Mouse (Mus musculus) cerebellum, postnatal 4 days (tissue): ENCODE data around the gene Gm16253.
A peak's percentile ranks its signal among the peaks of the same experiment; 100 is the strongest.

ENCODE experiments used
- DNase-seq, 2 experiments: peaks; one replicate each; pipeline ENCODE4 v3.0.0; 2022; ENCODE audit warnings: low spot score in 2 of 2, mixed read lengths in 1 of 2

Gene Gm16253

GRCm38 (mm10) chr3:96556651-96557635 lies 19.8 kb upstream of the Gm16253 start:
- no peak for DNase-seq

DNA sequence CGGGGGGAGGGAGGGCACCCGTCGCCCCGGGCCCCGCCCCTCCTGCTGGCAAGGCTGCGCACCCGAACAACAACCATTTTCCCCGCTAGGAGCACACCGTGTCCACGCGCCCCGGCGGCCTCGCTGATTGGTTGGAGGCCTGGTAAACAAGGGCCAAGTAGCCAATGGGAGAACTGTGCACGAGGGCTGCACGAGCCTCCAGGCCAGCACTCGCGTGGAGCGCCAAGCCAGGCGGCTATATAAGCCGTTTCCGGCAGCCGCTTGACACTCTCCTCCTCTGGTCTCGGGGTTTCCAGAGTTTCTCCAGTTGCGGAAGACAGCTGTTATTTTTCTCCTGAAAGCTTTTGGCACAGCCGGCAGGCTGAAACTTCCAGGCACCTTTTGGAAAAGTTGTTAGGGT lies 19.1 kb upstream of the Gm16253 start, which contains the start of gene Txnip:
TSS of gene Txnip (plus strand) at position 264 of the 400 bp plus-strand sequence.
- DNase-seq = peak; percentile 98 to 99

- no peak for DNase-seq
Measured at GRCm38 (mm10) chr3:96558159-96558558, 18.6 kb upstream of the Gm16253 start.

- DNase-seq = no peak
Measured at GRCm38 (mm10) chr3:96558668-96559196, 18.1 kb upstream of the Gm16253 start.

- DNase-seq = no peak
Measured at GRCm38 (mm10) chr3:96559398-96559910, 17.3 kb upstream of the Gm16253 start.

DNA sequence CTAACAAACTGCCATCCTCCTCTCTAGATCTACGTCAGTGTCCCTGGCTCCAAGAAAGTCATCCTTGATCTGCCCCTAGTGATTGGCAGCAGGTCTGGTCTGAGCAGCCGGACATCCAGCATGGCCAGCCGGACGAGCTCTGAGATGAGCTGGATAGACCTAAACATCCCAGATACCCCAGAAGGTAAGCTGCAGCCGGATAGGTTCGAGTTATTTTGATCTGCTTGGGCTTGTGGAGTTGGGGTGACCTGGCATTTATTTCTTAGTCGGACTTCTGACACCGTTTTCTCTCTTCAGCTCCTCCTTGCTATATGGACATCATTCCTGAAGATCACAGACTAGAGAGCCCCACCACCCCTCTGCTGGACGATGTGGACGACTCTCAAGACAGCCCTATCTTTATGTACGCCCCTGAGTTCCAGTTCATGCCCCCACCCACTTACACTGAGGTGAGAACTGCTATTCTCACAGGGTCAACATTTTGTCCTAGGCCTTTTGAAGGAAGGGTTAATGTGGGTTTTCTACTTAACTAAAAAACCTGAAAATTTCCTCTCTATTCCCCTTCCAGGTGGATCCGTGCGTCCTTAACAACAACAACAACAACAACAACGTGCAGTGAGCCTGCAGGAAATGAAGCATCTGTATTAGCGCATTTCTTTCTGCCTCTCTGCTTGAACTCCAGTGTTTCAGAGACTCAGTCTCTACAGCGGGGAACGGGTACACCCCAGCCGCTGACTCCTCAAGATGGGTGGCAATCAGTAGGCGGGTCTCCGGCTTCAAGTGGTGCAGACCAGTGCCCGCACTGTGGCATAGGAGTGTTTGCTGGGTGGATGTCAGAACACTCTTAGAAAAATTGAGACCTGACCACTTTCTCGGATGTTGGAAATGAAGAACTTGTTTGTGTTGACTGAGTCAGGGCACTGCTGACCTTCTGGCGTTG lies 16.6 kb upstream of the Gm16253 start:
- no peak for DNase-seq

DNA sequence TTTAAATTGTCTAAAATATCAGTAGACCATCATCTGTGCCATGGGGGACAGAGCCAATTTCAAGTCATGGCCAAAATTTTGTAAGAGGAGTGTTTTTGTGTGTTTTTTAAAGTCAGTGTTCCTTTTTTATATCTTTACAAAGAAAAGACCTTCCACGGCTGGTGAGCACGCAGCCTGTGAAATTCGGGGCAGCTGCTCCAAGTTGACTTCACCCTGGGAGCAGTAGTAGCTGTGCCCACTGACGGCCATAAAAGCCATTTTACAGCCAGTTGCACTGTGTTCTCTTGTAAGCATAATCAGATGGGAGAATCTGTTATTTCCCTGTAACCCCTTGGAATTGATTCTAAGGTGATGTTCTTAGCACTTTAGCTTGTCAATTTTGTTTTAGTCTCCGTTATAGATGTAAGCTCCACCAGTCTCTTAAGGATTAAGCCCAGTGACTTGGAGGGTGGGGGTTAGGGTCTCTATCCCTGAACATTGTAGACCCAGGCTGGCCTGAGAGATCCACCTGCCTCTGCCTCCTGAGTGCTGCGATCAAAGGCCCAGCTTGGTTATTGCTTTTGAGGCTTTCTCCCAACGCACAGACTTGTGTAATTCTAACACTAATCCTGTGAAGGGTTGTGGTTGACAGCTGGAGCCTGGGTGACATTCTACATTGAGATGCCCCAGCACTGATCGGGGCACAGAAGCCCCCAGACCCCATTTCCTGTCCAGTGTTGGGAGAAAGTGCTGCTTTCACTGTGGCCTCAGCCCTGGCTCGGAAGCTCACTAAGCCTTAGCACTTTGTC lies 15.7 kb upstream of the Gm16253 start:
- DNase-seq = no peak

DNA sequence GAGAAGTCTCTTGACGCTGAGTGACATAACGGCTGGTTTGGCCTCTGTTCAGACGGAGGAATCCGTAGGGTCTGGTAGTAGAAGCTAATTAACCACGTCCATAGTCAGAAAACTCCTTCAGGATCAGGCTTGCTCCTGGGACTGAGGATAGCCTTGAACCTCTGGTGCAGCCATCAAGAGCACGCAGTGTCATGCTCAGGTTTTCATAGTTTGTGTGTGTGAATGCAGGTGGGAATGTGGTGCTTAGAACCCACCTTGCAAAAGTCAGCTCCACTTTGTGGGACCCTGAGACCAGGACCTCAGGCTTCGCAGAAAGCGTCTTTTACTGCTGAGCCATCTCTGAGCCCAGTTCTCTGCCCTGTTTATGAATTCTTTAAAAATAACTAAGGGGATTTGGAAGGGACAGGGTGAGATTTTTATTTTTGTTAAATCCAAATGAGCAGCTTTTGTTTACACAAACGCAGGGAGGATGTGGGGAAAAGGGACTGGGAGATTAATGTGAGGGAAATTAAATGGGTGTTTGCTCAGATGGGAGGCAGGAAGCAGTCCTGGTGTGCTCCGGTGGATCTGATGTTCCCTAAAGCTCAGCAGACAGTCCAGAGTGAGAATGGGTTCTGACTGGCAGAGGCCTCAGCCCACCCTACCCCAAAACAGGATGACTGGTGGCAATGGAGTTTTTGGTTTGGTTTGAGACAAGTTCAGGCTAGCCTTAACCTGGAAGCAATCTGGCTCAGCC lies 14.7 kb upstream of the Gm16253 start:
- no peak for DNase-seq

GRCm38 (mm10) chr3:96563267-96563666 lies 13.5 kb upstream of the Gm16253 start:
- DNase-seq = no peak

- no peak for DNase-seq
Measured at GRCm38 (mm10) chr3:96563911-96564632, 12.7 kb upstream of the Gm16253 start.

- DNase-seq = no peak
Measured at GRCm38 (mm10) chr3:96564633-96565032, 12.2 kb upstream of the Gm16253 start.

DNA sequence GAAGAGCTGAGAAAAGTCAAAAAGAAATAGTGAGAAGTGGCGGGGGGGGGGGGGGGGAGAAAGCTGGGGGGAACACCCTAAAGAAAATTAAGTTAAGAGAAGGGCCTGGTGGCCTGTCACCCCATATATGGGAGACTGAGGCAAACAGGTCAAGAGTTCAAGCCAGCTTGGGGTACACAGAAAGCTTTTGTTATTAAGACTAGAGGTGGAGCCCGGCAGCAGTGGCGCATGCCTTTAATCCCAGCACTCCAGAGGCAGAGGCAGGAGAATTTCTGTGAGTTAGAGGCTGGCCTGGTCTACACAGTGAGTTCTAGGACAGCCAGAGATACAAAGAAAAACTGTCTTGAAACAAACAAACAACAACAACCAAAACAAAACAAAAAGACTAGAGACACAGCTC lies 11.7 kb upstream of the Gm16253 start:
- DNase-seq = no peak

GRCm38 (mm10) chr3:96566661-96567450 lies 9.9 kb upstream of the Gm16253 start:
- DNase-seq = no peak

DNA sequence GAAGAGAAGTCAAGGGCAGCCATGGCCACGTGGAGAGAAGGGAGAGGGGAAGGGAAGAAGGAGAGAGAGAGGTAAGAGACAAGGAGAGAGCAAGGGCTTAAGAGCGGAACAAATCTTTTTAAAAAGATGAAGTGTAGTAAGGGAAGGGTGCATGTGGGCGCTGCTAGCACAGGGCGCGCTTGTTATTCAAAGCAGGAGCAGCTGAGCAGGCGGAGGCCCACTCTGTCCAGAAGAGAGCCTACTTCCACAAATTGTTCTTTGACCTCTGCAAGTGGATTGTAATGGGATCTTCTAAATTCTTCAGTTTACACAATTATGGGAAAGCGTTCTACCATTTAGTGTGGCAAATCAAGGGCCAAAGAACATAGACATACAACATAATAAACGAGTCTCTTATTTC lies 8.2 kb upstream of the Gm16253 start:
- DNase-seq = no peak

DNA sequence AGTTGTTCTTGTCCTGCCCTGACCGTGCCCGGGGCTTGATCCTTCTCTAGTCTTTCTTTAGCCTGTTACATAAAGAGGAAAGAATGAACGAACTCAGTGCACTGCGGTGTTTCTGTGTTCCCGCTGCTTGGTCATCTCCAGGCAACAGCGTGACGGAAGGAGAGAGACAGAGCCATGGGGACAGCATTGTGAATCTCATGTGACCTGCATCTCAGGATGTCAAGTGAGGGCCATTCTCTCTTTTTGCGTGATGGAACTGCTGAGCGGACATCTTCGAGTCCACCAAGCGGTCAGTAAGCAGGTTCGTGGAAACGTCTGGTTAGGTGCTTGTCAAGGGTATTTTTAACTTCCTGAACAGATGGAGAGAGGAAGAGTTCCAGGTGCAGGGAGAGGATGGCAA lies 7.3 kb upstream of the Gm16253 start:
- DNase-seq = no peak

DNA sequence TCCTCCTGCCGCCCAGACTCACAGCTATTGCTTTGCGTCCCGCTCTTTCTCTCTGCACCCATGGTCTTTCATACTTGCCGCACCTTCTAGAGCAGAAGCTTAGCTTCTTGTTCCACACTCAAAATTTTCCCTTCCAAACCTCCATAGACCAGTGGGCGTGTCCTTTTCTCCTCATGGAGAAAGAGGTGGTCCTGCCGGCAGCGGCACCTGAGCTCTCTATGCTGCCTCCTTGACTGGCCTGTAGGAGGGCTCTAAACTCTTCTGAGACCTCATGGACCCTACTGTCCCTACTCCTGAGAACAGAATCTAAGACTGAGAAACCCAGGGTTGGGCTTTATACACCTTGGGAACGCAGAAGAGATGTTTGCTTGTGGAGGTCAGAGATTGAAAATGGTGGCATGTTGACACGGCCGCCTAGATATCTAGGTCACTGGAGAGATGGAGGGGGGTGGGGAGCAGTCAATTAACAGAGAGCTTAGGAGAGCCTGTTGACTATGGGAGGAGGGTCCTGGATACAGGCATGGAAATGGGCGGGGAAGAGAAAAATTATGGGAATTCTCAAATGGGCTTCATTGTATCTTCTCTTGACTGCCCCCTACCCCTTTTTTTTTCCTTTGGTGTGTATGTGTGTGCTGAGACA lies 6.7 kb upstream of the Gm16253 start:
- no peak for DNase-seq

DNA sequence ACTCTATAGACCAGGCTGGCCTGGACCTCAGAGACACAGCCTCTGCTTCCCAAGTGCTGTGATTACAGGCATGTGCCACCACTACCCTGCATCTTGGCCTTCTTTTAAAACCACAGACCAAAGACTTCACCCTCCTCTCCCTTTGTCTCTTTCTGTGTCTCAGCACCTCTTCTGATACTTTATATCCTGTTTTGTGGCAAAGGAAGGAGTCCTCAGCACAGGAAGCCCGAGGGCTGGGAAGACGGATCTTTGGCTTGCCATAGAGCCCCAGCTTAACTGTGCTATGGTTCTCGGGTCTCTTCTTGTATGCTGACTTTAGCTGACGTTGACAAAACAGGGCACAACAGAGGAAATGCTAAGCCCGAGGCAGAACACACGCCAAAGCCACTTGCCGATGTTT lies 6.1 kb upstream of the Gm16253 start:
- no peak for DNase-seq

- DNase-seq = no peak
Measured at GRCm38 (mm10) chr3:96571336-96571735, 5.4 kb upstream of the Gm16253 start.
